Mouse (Mus musculus) kidney, embryonic 16.5 days (tissue): Measurements from ENCODE around the gene Parva. TPM values are rescaled to one million over a fixed set of nuclear protein-coding genes. Genes with fewer than 3 reads are reported as not detected.
A peak's percentile ranks its signal among the peaks of the same experiment; 100 is the strongest.

Experiments
- ATAC-seq: fragments of 200-750 bp; cut with Nextera tagmentation; 2 replicates; pipeline ENCODE4 v1.8.0; 2017; ENCODE audit warnings: moderate TSS enrichment; ENCODE audit not compliant: low FRiP score, low TSS enrichment
- H3K27ac ChIP-seq: fragments of 300-500 bp; sonication (generic); 2 replicates; pipeline ENCODE4 v1.5.1; 2014; ENCODE audit warnings: low read length
- H3K27me3 ChIP-seq: fragments of 300-500 bp; sonication (generic); 2 replicates; pipeline ENCODE4 v1.6.1; 2014; ENCODE audit warnings: low read length, control low read depth, mixed read lengths; ENCODE audit not compliant: insufficient read depth
- H3K36me3 ChIP-seq: fragments of 300-500 bp; sonication (generic); 2 replicates; pipeline ENCODE4 v1.6.1; 2014; ENCODE audit warnings: low read length, control low read depth, mixed read lengths; ENCODE audit not compliant: insufficient read depth
- H3K4me1 ChIP-seq: fragments of 300-500 bp; sonication (generic); 2 replicates; pipeline ENCODE4 v1.6.1; 2014; ENCODE audit warnings: low read length, control low read depth, mixed read lengths; ENCODE audit not compliant: insufficient read depth
- H3K4me2 ChIP-seq: fragments of 300-500 bp; sonication (generic); replicated peaks from 2 replicates; pipeline ENCODE4 v1.6.1; 2014; ENCODE audit warnings: low read depth, low read length
- H3K4me3 ChIP-seq: fragments of 300-500 bp; sonication (generic); 2 replicates; pipeline ENCODE4 v1.5.1; 2014; ENCODE audit warnings: mild to moderate bottlenecking, low read length
- H3K9ac ChIP-seq: fragments of 300-500 bp; sonication (generic); replicated peaks from 2 replicates; pipeline ENCODE4 v1.6.1; 2014; ENCODE audit warnings: low read length
- H3K9me3 ChIP-seq: fragments of 300-500 bp; sonication (generic); 2 replicates; pipeline ENCODE4 v1.6.1; 2016; ENCODE audit warnings: low read length, control low read depth
- WGBS: fragments of 180-500 bp; shearing (Covaris S2); extraction: QIAGEN DNeasy Blood & Tissue Kit; methylation state at CpG from one replicate; pipeline ENCODE4 v1.1.7; 2014; 5-methylcytosine and 5-hydroxymethylcytosine counted together
- polyA plus RNA-seq: library from polyadenylated mRNA; unstranded; fragments of >200 nt; fragmentation: Nextera tagmentation; extraction: Ambion mirVana; gene quantifications from 2 replicates; pipeline ENCODE4 v1.2.1, GENCODE M21; 2015

Gene Parva
- 120 and 126 TPM in 2 replicates for polyA plus RNA-seq

DNA sequence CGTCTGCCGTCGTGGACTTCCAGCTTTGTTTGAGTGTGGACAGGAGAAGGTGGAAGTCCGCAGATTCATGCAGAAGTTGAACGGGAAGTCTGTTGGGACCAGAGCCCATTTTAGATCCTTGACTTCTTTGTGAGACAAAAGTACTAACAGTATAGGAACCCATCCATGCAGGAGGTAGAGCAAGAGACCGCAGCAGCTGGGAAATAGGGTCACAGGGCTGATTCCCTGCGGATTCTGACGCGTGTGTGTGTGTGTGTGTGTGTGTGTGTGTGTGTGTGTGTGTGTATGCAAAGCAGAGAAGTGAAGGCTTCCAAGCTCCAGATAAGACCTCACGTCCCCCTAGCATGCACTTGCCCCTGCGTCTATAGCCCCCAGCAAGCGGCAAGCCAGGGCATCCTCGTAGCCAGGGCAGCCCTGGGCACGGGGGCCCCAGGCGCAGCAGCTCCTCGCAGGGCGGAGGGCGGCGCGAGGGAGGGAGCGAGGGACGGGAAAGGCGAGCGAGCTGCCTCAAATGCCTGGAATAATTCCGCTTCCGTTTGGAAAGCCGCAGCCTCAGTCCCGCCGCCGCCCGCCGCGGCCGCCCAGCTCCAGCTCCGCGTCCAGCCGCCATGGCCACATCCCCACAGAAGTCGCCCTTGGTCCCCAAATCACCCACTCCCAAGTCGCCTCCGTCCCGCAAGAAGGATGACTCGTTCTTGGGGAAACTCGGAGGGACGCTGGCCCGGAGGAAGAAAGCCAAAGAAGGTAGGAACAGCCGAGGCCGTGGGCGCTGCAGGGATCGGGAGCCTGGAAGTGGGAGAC lies at the start of gene Parva:
TSS of gene Parva (plus strand) at position 149 of the 801 bp plus-strand sequence.
- Histone ChIP-seq H3K36me3 (peaks cover 3% of the 10 kb centered on the region; the same call in 1 of the 2 replicates), H3K27me3 (no peaks in the 10 kb centered on the region), H3K27ac (peak within 1 kb of the TSS; percentile 100), H3K4me3 (peak within 1 kb of the TSS; percentile 88), H3K4me1 (peaks cover 25% of the 10 kb centered on the region), H3K9me3 (peaks cover 4% of the 10 kb centered on the region), H3K4me2 (peak within 1 kb of the TSS; percentile 80), H3K9ac (peak within 1 kb of the TSS; percentile 100)
- WGBS: under 1% methylated on average over 49 of the region's 49 CpGs
- peak; percentile 86 for ATAC-seq

DNA sequence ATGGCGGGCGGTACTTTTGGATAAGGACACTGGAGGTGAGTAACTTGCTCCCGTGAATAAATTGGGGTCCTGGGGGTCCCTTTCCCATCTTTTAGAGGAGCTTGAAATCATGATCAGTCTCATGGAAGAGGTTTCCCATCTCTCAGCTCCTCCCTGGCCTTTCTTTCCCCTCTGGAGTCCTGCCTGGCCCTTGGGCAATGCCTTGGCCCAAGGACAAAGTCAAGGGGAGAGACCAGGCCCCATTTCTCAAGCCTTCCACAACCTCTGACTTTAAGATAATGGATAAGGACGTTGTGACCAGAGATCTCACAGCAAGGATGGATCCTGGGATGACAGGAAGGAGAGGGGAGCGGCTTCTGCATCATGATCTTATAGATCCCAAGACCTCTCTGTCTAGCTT lies 49.2 kb upstream of the Parva start:
- H3K36me3 ChIP-seq: no peaks in the 10 kb centered on the region
- 82% methylated on average over 5 of the region's 5 CpGs for WGBS
- H3K4me2 ChIP-seq: no peak overlapping the region
- no peaks in the 10 kb centered on the region for H3K9me3 ChIP-seq
- H3K27ac ChIP-seq: no peak overlapping the region
- H3K9ac ChIP-seq: no peak overlapping the region
- no peaks in the 10 kb centered on the region for H3K27me3 ChIP-seq
- H3K4me3 ChIP-seq: no peak overlapping the region
- ATAC-seq: no peak
- H3K4me1 ChIP-seq: peaks cover 40% of the 10 kb centered on the region

- peaks cover 36% of the 10 kb centered on the region for H3K4me1 ChIP-seq
- 67% methylated on average over 5 of the region's 5 CpGs for WGBS
- H3K9ac ChIP-seq: no peak overlapping the region
- no peak overlapping the region for H3K4me3 ChIP-seq
- no peaks in the 10 kb centered on the region for H3K36me3 ChIP-seq
- H3K27ac ChIP-seq: no peak overlapping the region
- H3K27me3 ChIP-seq: no peaks in the 10 kb centered on the region
- no peaks in the 10 kb centered on the region for H3K9me3 ChIP-seq
- ATAC-seq: no peak
- no peak overlapping the region for H3K4me2 ChIP-seq
Measured at GRCm38 (mm10) chr7:112378476-112378875, 48.8 kb upstream of the Parva start.

DNA sequence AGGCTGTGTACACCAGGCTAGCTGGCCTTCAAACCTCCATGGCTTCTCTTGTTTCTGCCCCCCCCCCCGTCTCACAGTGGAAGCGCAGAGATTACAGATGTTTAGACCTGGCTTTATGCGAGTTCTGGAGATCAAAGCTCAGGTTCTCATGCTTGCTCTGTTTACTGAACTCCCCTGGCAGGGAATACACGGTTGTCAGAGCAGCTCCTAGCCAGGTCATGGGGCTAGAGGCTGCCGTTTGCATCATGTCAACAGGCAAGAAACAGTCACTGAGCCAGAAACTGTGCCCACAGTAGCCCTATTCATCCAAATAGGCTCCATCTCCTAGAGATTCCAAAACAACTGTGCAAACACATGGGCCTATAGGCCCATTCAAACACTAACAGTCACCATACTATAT lies 40.8 kb upstream of the Parva start:
- Histone ChIP-seq H3K27ac (no peak overlapping the region), H3K9ac (no peak overlapping the region), H3K4me2 (no peak overlapping the region), H3K4me1 (peaks cover 34% of the 10 kb centered on the region), H3K27me3 (no peaks in the 10 kb centered on the region), H3K36me3 (no peaks in the 10 kb centered on the region), H3K4me3 (no peak overlapping the region), H3K9me3 (no peaks in the 10 kb centered on the region)
- no peak for ATAC-seq
- WGBS: 54% methylated on average over 5 of the region's 5 CpGs

GRCm38 (mm10) chr7:112387876-112388275 lies 39.4 kb upstream of the Parva start:
- 65% methylated on average over 5 of the region's 5 CpGs for WGBS
- Histone ChIP-seq H3K27me3 (no peaks in the 10 kb centered on the region), H3K4me2 (no peak overlapping the region), H3K4me3 (no peak overlapping the region), H3K36me3 (no peaks in the 10 kb centered on the region), H3K4me1 (peaks cover 46% of the 10 kb centered on the region), H3K9ac (no peak overlapping the region), H3K27ac (no peak overlapping the region), H3K9me3 (no peaks in the 10 kb centered on the region)
- no peak for ATAC-seq

DNA sequence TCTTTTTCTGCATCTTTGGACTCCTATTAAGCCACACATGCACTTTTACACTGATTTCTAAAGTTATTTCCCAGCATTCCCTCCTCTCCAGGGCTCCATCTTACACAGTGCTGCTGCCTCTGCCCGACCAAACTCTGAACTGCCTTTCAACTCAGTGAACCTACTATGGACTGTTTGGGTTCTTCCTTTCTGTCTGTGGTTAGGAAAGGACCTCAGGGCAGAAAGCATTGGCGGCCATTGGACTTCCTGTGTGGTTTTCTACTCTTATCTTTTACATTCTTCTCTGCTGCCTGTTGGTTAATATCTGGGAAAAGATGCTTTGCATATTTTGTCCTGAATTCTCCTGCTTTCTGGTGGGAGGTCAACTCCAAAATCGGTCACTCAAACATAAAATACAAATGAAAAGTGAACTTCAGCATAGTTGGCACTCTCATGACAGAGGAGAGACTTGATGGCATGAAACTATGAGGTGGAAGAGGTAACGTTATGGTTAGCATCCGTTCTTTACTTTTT lies 38.9 kb upstream of the Parva start:
- WGBS: 80% methylated on average over 5 of the region's 5 CpGs
- Histone ChIP-seq H3K4me3 (no peak overlapping the region), H3K9ac (no peak overlapping the region), H3K27ac (no peak overlapping the region), H3K27me3 (no peaks in the 10 kb centered on the region), H3K4me1 (peaks cover 46% of the 10 kb centered on the region), H3K36me3 (no peaks in the 10 kb centered on the region), H3K9me3 (no peaks in the 10 kb centered on the region), H3K4me2 (no peak overlapping the region)
- no peak for ATAC-seq

- Histone ChIP-seq H3K4me1 (peaks cover 46% of the 10 kb centered on the region), H3K27me3 (no peaks in the 10 kb centered on the region), H3K27ac (peak overlapping the region; percentile 68), H3K9ac (no peak overlapping the region), H3K9me3 (no peaks in the 10 kb centered on the region), H3K36me3 (no peaks in the 10 kb centered on the region), H3K4me3 (no peak overlapping the region), H3K4me2 (peak overlapping the region; percentile 15; the same call in 1 of the 2 replicates)
- 25% methylated on average over 6 of the region's 6 CpGs for WGBS
- ATAC-seq: peak; percentile 46; the same call in 1 of the 2 replicates
Measured at GRCm38 (mm10) chr7:112389611-112390251, 37.6 kb upstream of the Parva start.

DNA sequence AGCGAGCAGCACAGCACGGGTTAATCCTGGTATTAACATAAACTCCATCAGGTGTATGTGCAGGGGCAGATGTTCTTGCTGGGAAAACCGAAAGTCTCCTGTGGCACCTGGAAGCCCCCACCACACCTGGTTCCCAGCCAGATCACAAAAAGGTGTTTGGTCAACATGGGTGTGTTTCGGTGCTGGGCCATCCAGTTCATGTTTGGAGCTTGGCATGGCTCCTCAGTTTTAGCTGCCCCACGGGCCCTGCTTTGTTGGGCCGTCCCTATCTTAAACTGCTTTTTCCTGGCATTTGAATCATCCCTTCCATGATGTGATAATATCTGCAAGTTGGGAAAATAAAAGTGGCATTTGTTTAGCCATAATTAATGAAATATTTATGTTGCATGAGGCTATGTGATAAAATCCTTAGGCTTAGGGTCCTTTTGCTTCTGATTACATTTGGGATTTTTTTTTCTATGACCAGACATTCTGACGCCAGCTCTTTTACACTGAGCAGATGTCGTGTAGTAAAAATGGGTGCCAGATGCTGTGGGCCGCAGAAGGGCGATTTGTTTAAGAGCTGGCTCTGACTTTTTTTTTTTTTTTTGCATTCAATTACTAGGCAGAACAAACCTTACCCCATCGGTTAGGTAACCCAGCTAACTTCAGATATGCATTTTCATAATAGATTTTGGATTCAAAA lies 36.9 kb upstream of the Parva start:
- Histone ChIP-seq H3K4me3 (no peak overlapping the region), H3K9me3 (no peaks in the 10 kb centered on the region), H3K27ac (peak overlapping the region; percentile 68), H3K9ac (no peak overlapping the region), H3K36me3 (no peaks in the 10 kb centered on the region), H3K27me3 (no peaks in the 10 kb centered on the region), H3K4me2 (no peak overlapping the region), H3K4me1 (peaks cover 44% of the 10 kb centered on the region)
- no peak; the same call in 1 of the 2 replicates for ATAC-seq
- 25% methylated on average over 11 of the region's 11 CpGs for WGBS

DNA sequence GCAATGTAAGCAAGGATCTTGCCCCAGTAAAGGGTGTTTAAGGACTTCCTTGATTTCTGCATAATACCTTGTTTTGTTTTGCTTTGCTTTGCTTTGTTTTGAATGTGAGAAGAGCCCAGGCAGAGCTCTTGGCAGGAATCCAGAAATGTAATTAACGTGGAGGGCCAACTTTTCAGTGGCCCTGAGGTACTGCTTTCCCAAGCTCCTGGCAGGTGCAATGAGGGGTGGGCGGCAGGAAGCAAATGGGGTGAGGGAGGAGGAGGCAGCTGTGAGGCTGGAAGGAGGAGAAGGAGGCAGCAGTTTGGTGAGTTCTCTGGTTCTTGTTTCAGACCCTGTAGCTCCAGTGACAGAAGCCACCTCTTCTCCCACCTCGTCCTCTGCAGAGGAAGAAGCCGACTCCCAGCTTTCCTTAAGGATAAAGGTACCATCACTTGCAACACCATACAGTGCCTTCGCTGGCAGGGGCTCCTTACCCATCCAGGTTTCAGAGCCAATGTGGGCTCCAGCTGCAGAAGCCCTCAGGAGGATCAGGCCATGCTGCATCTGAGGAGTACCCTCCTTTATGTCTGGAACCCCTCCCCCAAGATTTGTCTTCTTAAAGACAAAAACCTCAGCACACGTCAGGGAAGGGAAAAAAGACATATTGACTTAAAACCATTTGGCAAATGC lies 36.2 kb upstream of the Parva start:
- no peaks in the 10 kb centered on the region for H3K36me3 ChIP-seq
- no peak overlapping the region for H3K4me3 ChIP-seq
- H3K4me2 ChIP-seq: no peak overlapping the region
- H3K9ac ChIP-seq: peak overlapping the region; percentile 14
- peaks cover 44% of the 10 kb centered on the region for H3K4me1 ChIP-seq
- WGBS: 16% methylated on average over 6 of the region's 6 CpGs
- H3K27me3 ChIP-seq: no peaks in the 10 kb centered on the region
- peak overlapping the region; percentile 68 for H3K27ac ChIP-seq
- ATAC-seq: no peak
- H3K9me3 ChIP-seq: no peaks in the 10 kb centered on the region
